Mouse (Mus musculus) myocyte (in vitro differentiated cells): ENCODE results near the gene Nr2f2.

Experiments used
- CEBPB ChIP-seq: IDR thresholded peaks from 2 replicates; pipeline ENCODE4 v1.6.1; 2011; ENCODE audit warnings: mild to moderate bottlenecking, moderate library complexity; ENCODE audit not compliant: poor library complexity, insufficient read depth, severe bottlenecking
- E2F4 ChIP-seq: IDR thresholded peaks from one replicate; pipeline ENCODE4 v1.6.1; 2011; ENCODE audit warnings: mild to moderate bottlenecking, control low read depth, moderate library complexity; ENCODE audit not compliant: insufficient read depth
- MYOD1 ChIP-seq, 3 experiments: IDR thresholded peaks; one replicate each; pipeline ENCODE4 v1.6.1; 2011; ENCODE audit warnings: control low read depth in 2 of 3, low read depth in 2 of 3, mild to moderate bottlenecking in 2 of 3, moderate library complexity in 1 of 3; ENCODE audit not compliant: insufficient read length in 2 of 3, control insufficient read depth in 1 of 3
- MYOG ChIP-seq, 3 experiments: IDR thresholded peaks; one replicate each; pipeline ENCODE4 v1.6.1; 2011; ENCODE audit warnings: control low read depth in 2 of 3, low read depth in 2 of 3, mild to moderate bottlenecking in 2 of 3; ENCODE audit not compliant: insufficient read length in 2 of 3, control insufficient read depth in 1 of 3, insufficient read depth in 1 of 3
- POLR2A ChIP-seq: IDR thresholded peaks from one replicate; pipeline ENCODE4 v1.6.1; 2011; ENCODE audit warnings: low read depth, mild to moderate bottlenecking, control low read depth, moderate library complexity; ENCODE audit not compliant: insufficient read length
- POLR2AphosphoS2 ChIP-seq: IDR thresholded peaks from one replicate; pipeline ENCODE4 v1.6.1; 2011; ENCODE audit warnings: low read depth, control low read depth; ENCODE audit not compliant: insufficient read length
- REST ChIP-seq: IDR thresholded peaks from one replicate; pipeline ENCODE4 v1.6.1; 2011; ENCODE audit warnings: mild to moderate bottlenecking, control low read depth, moderate library complexity; ENCODE audit not compliant: insufficient read depth, insufficient read length
- TCF12 ChIP-seq: IDR thresholded peaks from one replicate; pipeline ENCODE4 v1.6.1; 2011; ENCODE audit warnings: mild to moderate bottlenecking, control low read depth; ENCODE audit not compliant: poor library complexity, insufficient read depth, severe bottlenecking
- TCF3 ChIP-seq: IDR thresholded peaks from one replicate; pipeline ENCODE4 v1.6.1; 2011; ENCODE audit warnings: low read depth, control low read depth; ENCODE audit not compliant: insufficient read length
- USF1 ChIP-seq: IDR thresholded peaks from one replicate; pipeline ENCODE4 v1.6.1; 2011; ENCODE audit warnings: low read depth, mild to moderate bottlenecking, control low read depth, moderate library complexity

GRCm38 (mm10) chr7:70325381-70325780 lies 41.2 kb downstream of the Nr2f2 start:
- TF ChIP-seq MYOD1 (IDR thresholded peaks at IDR 0.05; ENCODE audit: control insufficient read depth in 1 of 3, insufficient read length in 2 of 3, low read depth in 2 of 3) = no peak
- no peak for TF ChIP-seq CEBPB
- TF ChIP-seq POLR2A = no peak
- TF ChIP-seq MYOG (IDR thresholded peaks at IDR 0.05; ENCODE audit: control insufficient read depth in 1 of 3, insufficient read depth in 1 of 3, insufficient read length in 2 of 3, low read depth in 2 of 3) = no peak
- no peak for TF ChIP-seq USF1
- no peak for TF ChIP-seq REST
- TF ChIP-seq POLR2AphosphoS2 = no peak
- no peak for TF ChIP-seq TCF12
- no peak for TF ChIP-seq TCF3
- no peak for TF ChIP-seq E2F4
